Mouse (Mus musculus) CD4-positive helper T cell, adult 2 months (primary cell): ENCODE results near the gene Olfml3.

ENCODE experiments used
- DNase-seq: peaks from one replicate; pipeline ENCODE4 v3.0.0-alpha.2; 2012; ENCODE audit warnings: low read depth, missing footprints, low spot score

The Olfml3 gene

GRCm38 (mm10) chr3:103740342-103740741 lies 2.5 kb upstream of the Olfml3 start:
- peak; percentile 18 for DNase-seq

- no peak for DNase-seq
Measured at GRCm38 (mm10) chr3:103739329-103739728, 1.5 kb upstream of the Olfml3 start, which contains the start of gene Gm10964. Gm10964 (plus strand) TSS chr3:103739366.

- DNase-seq: no peak
Measured at GRCm38 (mm10) chr3:103737061-103737754, 593 bp downstream of the Olfml3 start.

- no peak for DNase-seq
Measured at GRCm38 (mm10) chr3:103735776-103736600, 1.8 kb downstream of the Olfml3 start.

GRCm38 (mm10) chr3:103734696-103735519 lies 2.9 kb downstream of the Olfml3 start:
- no peak for DNase-seq

GRCm38 (mm10) chr3:103733799-103734695 lies 3.8 kb downstream of the Olfml3 start:
- no peak for DNase-seq

GRCm38 (mm10) chr3:103733176-103733575 lies 4.6 kb downstream of the Olfml3 start:
- no peak for DNase-seq

GRCm38 (mm10) chr3:103732116-103732515 lies 5.7 kb downstream of the Olfml3 start:
- DNase-seq: no peak

- DNase-seq: no peak
Measured at GRCm38 (mm10) chr3:103729850-103730249, 8.0 kb downstream of the Olfml3 start.

GRCm38 (mm10) chr3:103727813-103728326 lies 9.9 kb downstream of the Olfml3 start:
- no peak for DNase-seq

GRCm38 (mm10) chr3:103726642-103727041 lies 11.2 kb downstream of the Olfml3 start:
- no peak for DNase-seq

- DNase-seq: no peak
Measured at GRCm38 (mm10) chr3:103724137-103724536, 13.7 kb downstream of the Olfml3 start.

GRCm38 (mm10) chr3:103718728-103719127 lies 19.1 kb downstream of the Olfml3 start:
- no peak for DNase-seq

- no peak for DNase-seq
Measured at GRCm38 (mm10) chr3:103716774-103717760, 20.7 kb downstream of the Olfml3 start.

GRCm38 (mm10) chr3:103715762-103716693 lies 21.8 kb downstream of the Olfml3 start:
- no peak for DNase-seq

GRCm38 (mm10) chr3:103714942-103715341 lies 22.9 kb downstream of the Olfml3 start:
- no peak for DNase-seq

- DNase-seq: no peak
Measured at GRCm38 (mm10) chr3:103714236-103714875, 23.4 kb downstream of the Olfml3 start.

- no peak for DNase-seq
Measured at GRCm38 (mm10) chr3:103712196-103712595, 25.6 kb downstream of the Olfml3 start.
